Mouse (Mus musculus) cerebellum, adult (tissue): ENCODE measurements at regions not wholly inside any gene's neighbourhood (a gene's known extent, or its start where the extent isn't known, plus 50 kb on each side); places are given as distances from the start of the nearest gene placed in this dataset.

Experiments
- ATAC-seq: cut with Nextera tagmentation; 2 replicates; pipeline ENCODE4 v1.9.2; 2017; ENCODE audit warnings: mild to moderate bottlenecking, moderate library complexity, mixed read lengths; ENCODE audit not compliant: insufficient number of reproducible peaks, low FRiP score, low TSS enrichment

DNA sequence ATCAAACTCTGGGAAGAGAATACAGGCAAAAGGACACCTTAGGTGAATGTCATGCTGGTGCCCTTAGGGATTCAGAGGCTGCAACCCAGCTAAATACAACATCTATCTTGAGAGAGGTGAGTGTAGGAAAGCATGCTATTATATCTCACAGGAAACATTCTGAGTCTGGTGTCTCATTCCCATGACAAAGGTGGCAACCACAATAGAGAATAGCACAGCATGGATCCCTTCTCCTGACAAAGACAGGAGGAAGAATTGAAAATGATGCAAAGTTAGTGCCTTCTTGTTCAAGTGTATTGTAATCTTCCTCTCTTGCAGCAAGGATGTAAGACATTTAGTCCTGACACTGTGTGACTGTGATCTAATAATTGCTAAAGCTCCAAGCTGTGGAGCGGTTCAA is 532.8 kb downstream of the Tfec start:
- no peak for ATAC-seq

DNA sequence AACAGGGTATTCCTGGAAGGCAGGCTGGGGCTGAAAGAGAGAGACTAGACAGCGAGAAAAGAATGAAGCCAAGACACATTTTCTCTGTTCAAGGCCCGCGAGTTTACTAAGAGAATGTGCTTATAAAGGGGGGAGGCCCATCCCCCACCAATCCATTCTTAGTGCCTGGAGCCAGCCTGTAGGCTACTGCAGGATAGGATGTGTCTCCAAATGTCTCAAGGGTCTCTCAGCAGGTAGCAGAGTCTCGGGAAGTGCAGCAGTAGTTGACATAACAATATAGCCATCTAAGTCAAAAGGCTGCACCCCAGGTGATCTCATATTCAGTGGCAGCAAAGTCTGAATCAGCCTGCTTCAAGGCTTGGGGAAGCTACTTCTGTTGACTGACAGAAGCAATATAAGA is 536.2 kb downstream of the Tfec start:
- ATAC-seq: no peak

DNA sequence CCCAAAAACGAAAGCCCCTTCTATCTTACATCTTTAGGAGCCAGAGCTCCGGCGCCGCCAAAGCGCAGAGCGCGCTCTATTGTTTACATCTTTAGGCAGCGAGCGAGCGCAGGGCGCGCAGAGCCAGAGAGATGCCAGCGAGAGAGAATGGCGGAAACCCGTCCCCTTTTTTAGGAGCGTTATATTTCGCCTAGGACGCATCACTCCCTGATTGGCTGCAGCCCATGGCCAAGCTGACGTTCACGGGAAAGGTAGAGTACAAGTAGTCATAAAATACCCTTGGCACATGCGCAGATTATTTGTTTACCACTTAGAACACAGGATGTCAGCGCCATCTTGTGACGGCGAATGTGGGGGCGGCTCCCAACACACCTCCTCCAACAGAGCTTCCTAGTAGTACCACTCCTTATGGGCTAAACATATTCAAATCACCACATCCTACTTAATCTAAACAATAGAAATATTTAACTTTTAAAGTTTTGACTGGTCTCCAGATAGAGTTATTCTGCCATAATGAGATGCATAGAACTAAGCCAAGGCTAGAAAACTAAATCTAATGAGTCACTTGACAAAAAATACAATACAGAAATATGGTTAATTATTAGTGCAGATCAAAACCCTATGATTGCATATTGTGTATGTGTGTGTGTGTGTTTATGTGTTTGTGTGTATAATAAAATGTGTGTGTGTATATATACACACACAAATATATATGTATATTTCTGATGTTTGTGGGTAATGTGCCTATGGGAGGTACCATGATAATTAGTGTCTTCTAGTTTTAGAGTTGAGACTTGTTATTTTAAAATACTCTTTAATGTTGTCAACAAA is 538.1 kb downstream of the Tfec start:
- ATAC-seq: peak; percentile 68; the same call in 1 of the 2 replicates

DNA sequence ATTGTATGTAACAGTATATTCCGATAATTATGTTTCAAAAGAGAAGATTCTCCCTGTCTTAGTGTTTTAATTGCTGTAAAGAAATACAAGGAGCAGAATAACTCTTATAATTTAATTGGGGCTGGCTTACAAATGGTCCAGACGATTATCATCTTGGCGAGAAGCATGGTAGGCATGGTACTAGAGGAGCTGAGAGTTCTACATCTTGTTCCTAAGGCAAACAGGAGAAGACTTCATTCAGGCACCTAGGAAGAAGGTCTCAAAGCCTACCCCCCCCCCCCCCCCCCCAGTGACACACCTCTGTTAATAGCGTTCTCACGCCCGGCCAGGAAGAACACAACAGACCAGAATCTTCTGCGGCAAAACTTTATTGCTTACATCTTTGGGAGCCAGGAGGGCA is 538.8 kb downstream of the Tfec start:
- ATAC-seq: no peak

GRCm38 (mm10) chr6:16333638-16334037 is 564.6 kb downstream of the Tfec start:
- ATAC-seq: no peak

GRCm38 (mm10) chr6:16314305-16315010 is 583.8 kb downstream of the Tfec start:
- no peak for ATAC-seq

GRCm38 (mm10) chr6:16312915-16313314 is 585.3 kb downstream of the Tfec start:
- no peak for ATAC-seq

DNA sequence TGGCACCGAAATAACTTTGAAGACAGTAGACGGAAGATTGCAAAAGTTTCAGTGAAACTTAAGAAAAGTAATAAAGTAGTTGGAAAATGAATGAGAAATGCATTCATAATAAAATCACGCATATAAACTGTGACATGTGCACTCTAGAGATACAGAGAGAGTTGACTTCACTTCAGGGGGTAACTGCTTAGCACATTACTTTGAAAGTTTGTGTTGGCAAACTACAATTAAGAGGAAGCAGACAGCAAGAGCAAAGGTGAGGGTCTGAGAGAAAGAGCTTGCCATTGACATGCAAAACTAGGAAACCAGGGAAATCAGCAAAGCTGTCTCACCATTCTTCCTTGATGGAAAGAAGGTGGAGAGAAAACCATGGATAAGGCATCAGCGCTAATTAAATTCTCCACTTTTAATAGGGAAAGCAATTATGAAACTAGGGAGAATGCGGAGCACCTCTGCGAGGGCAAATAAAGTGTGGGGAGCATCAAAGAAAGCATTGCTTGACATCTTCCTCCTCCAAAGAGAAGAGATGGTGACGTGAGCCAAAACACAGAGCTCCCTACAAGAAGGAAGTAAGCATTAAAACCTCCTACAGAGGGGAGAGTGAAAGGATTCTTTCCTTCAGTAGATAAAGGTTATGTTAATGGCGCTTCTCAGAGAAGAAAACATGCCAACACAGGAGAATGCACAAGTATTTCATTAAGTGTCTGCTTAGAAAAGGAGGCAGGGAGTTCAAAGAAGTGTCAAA is 563.0 kb downstream of the Mdfic start:
- no peak for ATAC-seq

GRCm38 (mm10) chr6:16281938-16282337 is 561.5 kb downstream of the Mdfic start:
- no peak for ATAC-seq
